Mouse (Mus musculus) heart, postnatal 0 days (tissue): ENCODE measurements at regions not wholly inside any gene's neighbourhood (a gene's known extent, or its start where the extent isn't known, plus 50 kb on each side); places are given as distances from the start of the nearest gene placed in this dataset.

ENCODE experiments used
- CTCF ChIP-seq: IDR thresholded peaks from 2 replicates; pipeline ENCODE4 v1.5.1; 2016; ENCODE audit warnings: antibody characterized with exemption, control low read depth, low read depth
- EP300 ChIP-seq: IDR thresholded peaks from 2 replicates; pipeline ENCODE4 v1.6.1; 2016; ENCODE audit warnings: antibody characterized with exemption, low read depth

- no peak for TF ChIP-seq CTCF
- no peak for TF ChIP-seq EP300
Measured at GRCm38 (mm10) chr12:50158143-50158542, 490.8 kb downstream of the Prkd1 start.
